Comparison of ENCODE assay signal across 7 mouse cellular contexts in genomic region chr6:50845246-50845645, GRCm38 (mm10).
DNase-seq lines count a peak whose midpoint lies in the region.
"Not testable (repeated sequence)": the region's sequence is repeated elsewhere in the genome, so short reads cannot be mapped to it uniquely, and the experiment has no call there.

No protein-coding gene starts in this region.

- intact Hi-C loops in left cerebral cortex, postnatal 4 days (cut with DNase I) = not testable (repeated sequence)

- peak; percentile 15 for DNase-seq in adrenal gland, postnatal 25 days
- peak; percentile 87 to 93 for DNase-seq in cerebellum, postnatal 10 days
- peak; percentile 86 to 87 for DNase-seq in cerebellum, postnatal 14 days
- DNase-seq in cerebellum, postnatal 25 days = peak; percentile 47 to 74
- peak; percentile 17 to 26 for DNase-seq in cerebellum, postnatal 36 days
- DNase-seq in gastrocnemius, postnatal 10 days = peak; percentile 6
- DNase-seq in left cerebral cortex, postnatal 4 days = peak; percentile 49

Comparison
In these comparisons a context has a peak if more than half of its experiments do, and no peak if none do; other contexts are left out.
1. Peak in every context shown above with its lines: DNase-seq.
2. DNase-seq: peak in every context shown above with its lines; median percentile 90 in cerebellum, postnatal 10 days; 86 in cerebellum, postnatal 14 days; 60 in cerebellum, postnatal 25 days; 49 in left cerebral cortex, postnatal 4 days; 22 in cerebellum, postnatal 36 days; 15 in adrenal gland, postnatal 25 days; 6 in gastrocnemius, postnatal 10 days.